Mouse (Mus musculus): ENCODE measurements around the gene Bax. TPM values are rescaled to one million over a fixed set of nuclear protein-coding genes. Genes with fewer than 3 reads are reported as not detected.
A peak's percentile ranks its signal among the peaks of the same experiment; 100 is the strongest.
"Not testable (repeated sequence)": the region's sequence is repeated elsewhere in the genome, so short reads cannot be mapped to it uniquely, and the experiment has no call there.

Gene Bax
- polyA plus RNA-seq, 1 experiment: 196 TPM

DNA sequence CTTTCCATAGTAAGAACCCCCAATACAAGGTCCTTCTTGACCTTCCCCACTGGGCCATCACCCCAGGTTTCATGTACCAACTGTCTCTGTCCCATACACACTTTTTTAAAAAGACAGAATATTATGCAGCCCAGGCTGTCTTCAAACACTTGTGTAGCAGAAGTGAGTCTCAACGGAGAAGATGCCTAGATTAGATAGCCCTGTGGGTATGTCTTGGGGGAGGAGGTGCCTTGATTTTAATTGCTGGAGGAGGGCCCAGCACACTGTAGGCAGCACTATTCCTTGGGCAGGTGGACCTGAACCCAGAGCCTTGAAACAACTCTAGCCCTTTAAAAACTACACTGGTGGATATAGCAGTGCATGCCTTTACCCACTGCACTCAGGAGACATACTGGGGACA is 15.5 kb upstream of the Bax start:
- Histone ChIP-seq H3K27ac (ENCODE audit: insufficient read depth, low read depth, low read length) (no peak overlapping the region), H3K4me3 (ENCODE audit: insufficient read depth, low read length) (no peak overlapping the region), H3K4me1 (ENCODE audit: control insufficient read depth, insufficient read depth, low read length) (no peaks in the 10 kb centered on the region)
- no peak for TF ChIP-seq CTCF (IDR thresholded peaks at IDR 0.05; ENCODE audit: low read depth, low read length)
- TF ChIP-seq POLR2A (IDR thresholded peaks at IDR 0.05; ENCODE audit: borderline replicate concordance, low read depth, low read length): no peak

DNA sequence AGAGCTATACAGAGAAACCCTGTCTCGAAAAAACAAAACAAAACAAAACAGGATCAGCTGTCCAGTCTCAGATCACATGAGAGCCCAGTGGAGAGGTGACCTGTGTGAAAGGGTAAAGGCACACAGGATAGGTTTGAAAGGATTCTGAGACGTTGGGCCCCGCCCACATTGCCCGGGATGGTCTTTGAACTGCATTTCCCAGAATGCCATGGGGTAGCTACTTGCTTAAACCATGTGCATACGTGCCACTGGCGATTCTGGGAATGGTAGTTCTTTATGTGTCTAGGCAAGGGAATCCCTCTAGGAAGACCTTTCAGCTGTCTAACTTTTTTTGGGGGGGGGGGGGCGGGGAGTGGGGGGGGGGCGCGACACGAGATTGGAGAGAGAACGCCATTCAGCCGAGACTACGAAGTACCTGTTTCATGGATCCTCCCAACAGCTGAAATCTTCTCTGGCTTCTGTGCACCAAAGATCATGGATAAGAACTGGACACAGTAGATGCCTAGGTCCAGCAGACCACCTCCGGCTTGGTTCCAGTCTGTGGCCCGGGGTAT is 14.8 kb upstream of the Bax start, which contains the start of gene Tulp2:
Gene Tulp2, plus strand, starts transcription at position 504 of the 554 bp plus-strand sequence.
- TF ChIP-seq CTCF (IDR thresholded peaks at IDR 0.05; ENCODE audit: low read depth, low read length) (no peak), POLR2A (IDR thresholded peaks at IDR 0.05; ENCODE audit: borderline replicate concordance, low read depth, low read length) (no peak)
- Histone ChIP-seq H3K4me1 (ENCODE audit: control insufficient read depth, insufficient read depth, low read length) (no peaks in the 10 kb centered on the region), H3K4me3 (ENCODE audit: insufficient read depth, low read length) (no peak within 1 kb of the TSS), H3K27ac (ENCODE audit: insufficient read depth, low read depth, low read length) (no peak within 1 kb of the TSS)

DNA sequence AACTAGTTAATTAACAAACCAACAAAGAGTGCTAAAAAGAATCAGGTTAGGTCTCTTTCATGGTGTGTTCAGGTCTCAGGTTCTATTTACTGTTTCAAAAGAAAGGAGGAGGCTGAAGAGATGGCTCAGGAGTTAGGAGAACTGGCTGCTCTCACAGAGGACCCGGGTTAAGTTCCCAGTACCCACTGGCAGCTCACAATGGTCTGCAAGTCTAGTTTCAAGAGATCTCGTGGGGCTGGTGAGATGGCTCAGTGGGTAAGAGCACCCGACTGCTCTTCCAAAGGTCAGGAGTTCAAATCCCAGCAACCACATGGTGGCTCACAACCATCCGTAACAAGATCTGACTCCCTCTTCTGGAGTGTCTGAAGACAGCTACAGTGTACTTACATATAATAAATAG is 13.6 kb upstream of the Bax start:
- not testable (repeated sequence) for H3K4me3 ChIP-seq (ENCODE audit: insufficient read depth, low read length); H3K4me1 ChIP-seq (ENCODE audit: control insufficient read depth, insufficient read depth, low read length); H3K27ac ChIP-seq (ENCODE audit: insufficient read depth, low read depth, low read length)

GRCm38 (mm10) chr7:45478774-45479173 is 12.1 kb upstream of the Bax start:
- TF ChIP-seq POLR2A (IDR thresholded peaks at IDR 0.05; ENCODE audit: borderline replicate concordance, low read depth, low read length): no peak
- TF ChIP-seq CTCF (IDR thresholded peaks at IDR 0.05; ENCODE audit: low read depth, low read length): no peak
- no peak overlapping the region for H3K4me3 ChIP-seq (ENCODE audit: insufficient read depth, low read length)
- no peak overlapping the region for H3K27ac ChIP-seq (ENCODE audit: insufficient read depth, low read depth, low read length)
- no peaks in the 10 kb centered on the region for H3K4me1 ChIP-seq (ENCODE audit: control insufficient read depth, insufficient read depth, low read length)

- no peak overlapping the region for H3K4me3 ChIP-seq (ENCODE audit: insufficient read depth, low read length)
- no peaks in the 10 kb centered on the region for H3K4me1 ChIP-seq (ENCODE audit: control insufficient read depth, insufficient read depth, low read length)
- no peak for TF ChIP-seq POLR2A (IDR thresholded peaks at IDR 0.05; ENCODE audit: borderline replicate concordance, low read depth, low read length)
- no peak for TF ChIP-seq CTCF (IDR thresholded peaks at IDR 0.05; ENCODE audit: low read depth, low read length)
- H3K27ac ChIP-seq (ENCODE audit: insufficient read depth, low read depth, low read length): no peak overlapping the region
Observed at GRCm38 (mm10) chr7:45477003-45477402, 10.3 kb upstream of the Bax start.

DNA sequence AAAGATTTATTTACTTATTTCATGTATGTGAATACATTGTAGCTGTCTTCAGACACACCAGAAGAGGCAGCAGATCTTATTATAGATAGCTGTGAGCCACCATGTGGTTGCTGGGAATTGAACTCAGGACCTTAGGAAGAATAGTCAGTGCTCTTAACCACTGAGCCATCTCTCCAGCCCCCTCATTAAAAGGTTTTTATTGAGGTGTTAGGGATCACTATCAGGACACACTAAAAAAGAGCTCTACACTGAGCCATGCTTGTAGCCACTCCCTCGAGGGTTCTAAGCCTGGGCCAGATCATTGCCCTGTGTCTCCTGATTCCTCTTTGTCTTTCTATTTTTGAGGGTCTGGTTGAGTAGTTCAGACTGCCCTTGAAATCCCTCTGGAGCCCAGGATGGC is 9.8 kb upstream of the Bax start:
- Histone ChIP-seq H3K4me3 (ENCODE audit: insufficient read depth, low read length) (no peak overlapping the region), H3K27ac (ENCODE audit: insufficient read depth, low read depth, low read length) (no peak overlapping the region), H3K4me1 (ENCODE audit: control insufficient read depth, insufficient read depth, low read length) (no peaks in the 10 kb centered on the region)
- TF ChIP-seq POLR2A (IDR thresholded peaks at IDR 0.05; ENCODE audit: borderline replicate concordance, low read depth, low read length) (no peak), CTCF (IDR thresholded peaks at IDR 0.05; ENCODE audit: low read depth, low read length) (no peak)

- TF ChIP-seq POLR2A (IDR thresholded peaks at IDR 0.05; ENCODE audit: borderline replicate concordance, low read depth, low read length): no peak
- TF ChIP-seq CTCF (IDR thresholded peaks at IDR 0.05; ENCODE audit: low read depth, low read length): no peak
- Histone ChIP-seq H3K4me3 (ENCODE audit: insufficient read depth, low read length) (no peak overlapping the region), H3K27ac (ENCODE audit: insufficient read depth, low read depth, low read length) (no peak overlapping the region), H3K4me1 (ENCODE audit: control insufficient read depth, insufficient read depth, low read length) (no peaks in the 10 kb centered on the region)
Observed at GRCm38 (mm10) chr7:45475291-45475969, 8.7 kb upstream of the Bax start.

GRCm38 (mm10) chr7:45470869-45471268 is 4.2 kb upstream of the Bax start:
- no peak overlapping the region for H3K4me3 ChIP-seq (ENCODE audit: insufficient read depth, low read length)
- no peak overlapping the region for H3K27ac ChIP-seq (ENCODE audit: insufficient read depth, low read depth, low read length)
- H3K4me1 ChIP-seq (ENCODE audit: control insufficient read depth, insufficient read depth, low read length): peaks cover 4% of the 10 kb centered on the region
- TF ChIP-seq CTCF (IDR thresholded peaks at IDR 0.05; ENCODE audit: low read depth, low read length) (no peak), POLR2A (IDR thresholded peaks at IDR 0.05; ENCODE audit: borderline replicate concordance, low read depth, low read length) (no peak)

- no peak for TF ChIP-seq POLR2A (IDR thresholded peaks at IDR 0.05; ENCODE audit: borderline replicate concordance, low read depth, low read length)
- TF ChIP-seq CTCF (IDR thresholded peaks at IDR 0.05; ENCODE audit: low read depth, low read length): no peak
Observed at GRCm38 (mm10) chr7:45467090-45467670, 482 bp upstream of the Bax start.

GRCm38 (mm10) chr7:45465549-45465948 is 1.1 kb downstream of the Bax start:
- peak overlapping the region; percentile 78 for H3K27ac ChIP-seq (ENCODE audit: insufficient read depth, low read depth, low read length)
- peak overlapping the region; percentile 89 for H3K4me3 ChIP-seq (ENCODE audit: insufficient read depth, low read length)
- no peak for TF ChIP-seq POLR2A (IDR thresholded peaks at IDR 0.05; ENCODE audit: borderline replicate concordance, low read depth, low read length)
- TF ChIP-seq CTCF (IDR thresholded peaks at IDR 0.05; ENCODE audit: low read depth, low read length): no peak

More at GRCm38 (mm10) chr7:45467090-45467670, 482 bp upstream of the Bax start:
- H3K4me3 ChIP-seq (ENCODE audit: insufficient read depth, low read length): peak overlapping the region; percentile 42
- no peak overlapping the region for H3K27ac ChIP-seq (ENCODE audit: insufficient read depth, low read depth, low read length)
- peaks cover 21% of the 10 kb centered on the region for H3K4me1 ChIP-seq (ENCODE audit: control insufficient read depth, insufficient read depth, low read length)

More at GRCm38 (mm10) chr7:45465549-45465948, 1.1 kb downstream of the Bax start:
- H3K4me1 ChIP-seq (ENCODE audit: control insufficient read depth, insufficient read depth, low read length): peaks cover 32% of the 10 kb centered on the region

Data from bone marrow macrophage, adult 2 months (primary cell).